Mouse (Mus musculus): Measurements from ENCODE around the gene Gck.

DNA sequence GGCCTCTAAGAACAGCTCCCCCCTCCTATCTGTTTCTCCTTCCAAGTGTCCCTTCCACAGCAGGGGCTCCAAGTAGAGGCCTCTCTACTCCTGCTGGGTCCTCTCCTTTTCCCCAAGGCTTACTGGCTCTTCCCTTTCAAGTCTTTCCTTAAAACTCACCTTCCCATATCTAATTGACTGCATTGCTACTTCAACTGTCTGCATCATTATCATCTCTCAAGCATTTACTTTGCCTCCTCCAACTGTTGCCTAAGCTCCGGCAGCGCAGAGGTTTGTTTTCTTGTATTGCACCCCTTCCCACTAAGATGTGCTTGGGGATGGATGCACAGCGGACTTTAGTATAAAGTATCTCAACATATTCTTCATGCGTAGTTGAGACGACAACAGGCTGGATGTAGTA is 72.5 kb downstream of the Gck start:
- TF ChIP-seq CTCF (IDR thresholded peaks at IDR 0.05; ENCODE audit: low read depth) (no peak), EP300 (IDR thresholded peaks at IDR 0.05; ENCODE audit: low read depth) (no peak)
